Mouse (Mus musculus): ENCODE data around the gene Lgals3bp.

DNA sequence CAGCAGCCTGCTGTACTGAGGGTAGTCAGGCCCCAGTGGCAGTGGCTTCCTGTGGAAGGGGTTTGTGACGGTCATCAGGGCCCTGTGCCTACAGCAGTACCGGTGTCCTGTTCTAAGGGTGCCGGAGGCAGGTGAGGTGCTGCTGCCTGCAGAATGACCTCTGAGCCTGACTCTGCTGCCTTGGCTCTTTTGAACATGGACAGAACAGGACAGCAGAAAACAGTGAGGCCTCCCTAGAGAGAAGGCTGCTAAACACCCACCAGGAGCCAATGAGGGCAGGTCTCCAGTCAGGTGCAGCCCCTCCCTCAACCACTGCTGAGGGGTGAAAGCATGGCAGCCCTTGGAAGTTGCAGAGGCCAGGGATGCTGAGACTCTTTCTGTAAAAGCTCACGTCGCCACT lies 4.6 kb upstream of the Lgals3bp start:
- no peak for TF ChIP-seq CTCF (IDR thresholded peaks at IDR 0.05; ENCODE audit: control insufficient read depth, insufficient read depth, low read length)
- TF ChIP-seq POLR2A (IDR thresholded peaks at IDR 0.05; ENCODE audit: borderline replicate concordance, control insufficient read depth, low read depth, low read length): no peak

Data from bone marrow, adult 2 months (tissue).